Mouse (Mus musculus) cerebellum, adult 2 months (tissue): ENCODE data around the gene Mcoln3.

Source experiments
- CTCF ChIP-seq: fragments of 200-500 bp; IDR thresholded peaks from 2 replicates; pipeline ENCODE4 v1.5.1; 2011; ENCODE audit warnings: low read depth, mild to moderate bottlenecking, control low read depth, low read length, moderate library complexity, borderline replicate concordance; ENCODE audit not compliant: insufficient read depth
- POLR2A ChIP-seq: fragments of 200-500 bp; IDR thresholded peaks from 2 replicates; pipeline ENCODE4 v1.6.1; 2011; ENCODE audit warnings: low read length, control low read depth, borderline replicate concordance; ENCODE audit not compliant: insufficient read depth

- TF ChIP-seq POLR2A (no peak), CTCF (no peak)
Measured at GRCm38 (mm10) chr3:146150058-146150400, 32.8 kb downstream of the Mcoln3 start.
